Mouse (Mus musculus): ENCODE data around the gene Naa38.
A peak's percentile ranks its signal among the peaks of the same experiment; 100 is the strongest.

Naa38 gene

GRCm38 (mm10) chr11:69413221-69414181 lies 18.2 kb downstream of the Naa38 start, which contains the start of gene Kdm6b:
Gene Kdm6b (minus strand): TSS chr11:69413675.
- DNase-seq (ENCODE audit: low spot score in 2 of 2) = peak; percentile 59 to 63

GRCm38 (mm10) chr11:69414421-69415326 lies 19.4 kb downstream of the Naa38 start:
- DNase-seq (ENCODE audit: low spot score in 2 of 2) = peak in 1 of 2 experiments; percentile 20

- no peak for DNase-seq (ENCODE audit: low spot score in 2 of 2)
These were observed 20.0 kb downstream of the Naa38 start for GRCm38 (mm10) chr11:69415327-69415667.

- DNase-seq (ENCODE audit: low spot score in 2 of 2) = peak; percentile 67 to 75
These were observed 20.6 kb downstream of the Naa38 start for GRCm38 (mm10) chr11:69415668-69416451.

GRCm38 (mm10) chr11:69416509-69416908 lies 21.2 kb downstream of the Naa38 start:
- no peak for DNase-seq (ENCODE audit: low spot score in 2 of 2)

- no peak for DNase-seq (ENCODE audit: low spot score in 2 of 2)
These were observed 21.7 kb downstream of the Naa38 start for GRCm38 (mm10) chr11:69416921-69417448.

GRCm38 (mm10) chr11:69417449-69418384 lies 22.4 kb downstream of the Naa38 start:
- DNase-seq (ENCODE audit: low spot score in 2 of 2) = peak; percentile 60 to 66

GRCm38 (mm10) chr11:69418481-69419442 lies 23.5 kb downstream of the Naa38 start:
- DNase-seq (ENCODE audit: low spot score in 2 of 2) = peak; percentile 84 to 87

GRCm38 (mm10) chr11:69419443-69419812 lies 24.1 kb downstream of the Naa38 start:
- peak in 1 of 2 experiments; percentile 45 for DNase-seq (ENCODE audit: low spot score in 2 of 2)

GRCm38 (mm10) chr11:69419813-69420553 lies 24.7 kb downstream of the Naa38 start:
- peak in 1 of 2 experiments; percentile 62 for DNase-seq (ENCODE audit: low spot score in 2 of 2)

- no peak for DNase-seq (ENCODE audit: low spot score in 2 of 2)
These were observed 25.3 kb downstream of the Naa38 start for GRCm38 (mm10) chr11:69420554-69421000.

- DNase-seq (ENCODE audit: low spot score in 2 of 2) = no peak
These were observed 26.1 kb downstream of the Naa38 start for GRCm38 (mm10) chr11:69421131-69421977.

GRCm38 (mm10) chr11:69422842-69423241 lies 27.6 kb downstream of the Naa38 start:
- DNase-seq (ENCODE audit: low spot score in 2 of 2) = no peak

- DNase-seq (ENCODE audit: low spot score in 2 of 2) = no peak
These were observed 28.6 kb downstream of the Naa38 start for GRCm38 (mm10) chr11:69423885-69424284.

- DNase-seq (ENCODE audit: low spot score in 2 of 2) = no peak
These were observed 31.0 kb downstream of the Naa38 start for GRCm38 (mm10) chr11:69426246-69426645.

GRCm38 (mm10) chr11:69428751-69429150 lies 33.5 kb downstream of the Naa38 start:
- DNase-seq (ENCODE audit: low spot score in 2 of 2) = no peak

GRCm38 (mm10) chr11:69429313-69429712 lies 34.0 kb downstream of the Naa38 start:
- no peak for DNase-seq (ENCODE audit: low spot score in 2 of 2)

Data from thymus, postnatal 10 days (tissue).